Mouse (Mus musculus) ovary, adult 10 weeks (tissue): ENCODE results near the gene Crbn. TPM values are rescaled to one million over a fixed set of nuclear protein-coding genes. Genes with fewer than 3 reads are reported as not detected.

Source experiments
- polyA plus RNA-seq: library from polyadenylated mRNA; stranded (reverse); fragments of 350-450 nt; fragmentation: Illumina TruSeq; extraction: RNeasy Lipid Tissue Mini Kit (QIAGEN cat#74804); gene quantifications from one replicate; pipeline ENCODE4 v1.2.3, GENCODE M21; 2014

Crbn gene
- polyA plus RNA-seq: 101 TPM

GRCm38 (mm10) chr6:106799333-106800226 lies at the start of gene Crbn:
TSS of gene Crbn (minus strand) at chr6:106800077.

GRCm38 (mm10) chr6:106768640-106769289 lies 31.1 kb downstream of the Crbn start, which contains the start of gene Trnt1:
TSS of gene Trnt1 (plus strand) at chr6:106769120.

GRCm38 (mm10) chr6:106748887-106749388 lies 50.9 kb downstream of the Crbn start, which contains the start of gene Il5ra:
TSS of gene Il5ra (minus strand) at chr6:106749037.

Other genes starting within 250 kb of the Crbn start
- gene Il5ra, start 51.0 kb downstream of the Crbn start, polyA plus RNA-seq: 0.17 TPM
- 128 TPM for gene Trnt1, start 31.0 kb downstream of the Crbn start, polyA plus RNA-seq